Mouse (Mus musculus) T-helper 1 cell (primary cell): ENCODE data around the gene Mob3b.

Experiments
- in situ Hi-C: fragments of 300-600 bp; cut with MboI, MseI; formaldehyde crosslinking; loops from one replicate; pipeline ENCODE4 v1.15.1; 2025; ENCODE audit warnings: high pct_unique_total_duplicates

The Mob3b gene

GRCm38 (mm10) chr4:35150706-35151105 is 6.6 kb downstream of the Mob3b start:
- in situ Hi-C loops = no loop called here

GRCm38 (mm10) chr4:35148326-35148725 is 9.0 kb downstream of the Mob3b start:
- in situ Hi-C loops = no loop called here

GRCm38 (mm10) chr4:35146597-35146996 is 10.7 kb downstream of the Mob3b start:
- in situ Hi-C loops = no loop called here

- in situ Hi-C loops = no loop called here
Measured at GRCm38 (mm10) chr4:35145726-35146125, 11.6 kb downstream of the Mob3b start.

DNA sequence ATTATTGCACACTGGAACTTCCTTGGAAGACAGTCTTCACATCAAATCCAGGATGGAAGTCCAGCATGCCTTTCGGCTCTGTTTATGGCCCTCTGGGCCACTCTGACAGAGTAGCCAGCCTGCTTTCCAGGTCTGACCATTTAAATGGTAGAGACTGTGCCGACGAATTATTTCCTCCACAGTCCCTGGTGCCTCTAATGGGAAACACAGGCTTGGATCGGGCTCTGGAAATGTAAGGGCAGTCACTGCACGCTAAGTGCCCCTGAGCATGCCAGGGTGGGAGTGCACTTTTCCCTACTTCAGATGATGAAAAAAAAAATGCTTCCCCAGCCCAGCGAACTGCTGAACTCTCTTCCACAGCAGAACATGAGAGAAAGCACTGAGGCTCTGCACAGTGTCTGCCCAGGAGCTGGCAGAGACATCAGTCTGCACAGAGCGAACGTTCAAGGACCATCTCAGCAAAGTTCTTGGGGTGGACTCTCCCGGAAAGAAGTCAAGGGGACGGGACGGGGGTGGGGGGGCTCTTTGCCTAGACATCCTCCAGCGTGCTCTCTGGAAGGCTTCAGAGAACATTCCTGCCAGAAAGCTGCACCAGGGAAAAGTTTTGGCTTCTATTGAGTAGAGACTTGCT is 13.7 kb downstream of the Mob3b start:
- in situ Hi-C loops = no loop called here

GRCm38 (mm10) chr4:35140317-35140716 is 17.0 kb downstream of the Mob3b start:
- in situ Hi-C loops = no loop called here

DNA sequence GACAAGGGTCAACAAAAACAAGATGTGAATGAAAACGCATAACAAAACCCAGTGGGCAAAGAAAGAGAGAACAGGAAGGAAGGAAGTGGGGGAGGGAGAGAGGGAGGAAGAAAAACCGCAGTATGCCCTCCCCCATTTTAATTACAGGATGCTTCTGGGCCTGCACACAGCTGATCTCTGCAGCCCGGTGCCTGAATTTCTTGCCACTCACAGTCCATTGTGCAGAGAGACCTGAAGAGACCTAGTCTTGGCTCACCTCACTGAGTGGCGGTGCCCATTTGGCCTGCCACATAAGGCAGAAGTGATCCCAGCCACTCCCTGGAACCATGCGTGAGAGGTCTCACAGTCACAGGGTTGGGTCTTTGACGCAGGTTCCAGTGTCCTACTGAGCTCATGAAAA is 19.2 kb downstream of the Mob3b start:
- in situ Hi-C loops = no loop called here

- in situ Hi-C loops = no loop called here
Measured at GRCm38 (mm10) chr4:35136996-35137395, 20.3 kb downstream of the Mob3b start.

GRCm38 (mm10) chr4:35135806-35136205 is 21.5 kb downstream of the Mob3b start:
- in situ Hi-C loops = no loop called here

GRCm38 (mm10) chr4:35134846-35135611 is 22.3 kb downstream of the Mob3b start:
- in situ Hi-C loops = no loop called here

DNA sequence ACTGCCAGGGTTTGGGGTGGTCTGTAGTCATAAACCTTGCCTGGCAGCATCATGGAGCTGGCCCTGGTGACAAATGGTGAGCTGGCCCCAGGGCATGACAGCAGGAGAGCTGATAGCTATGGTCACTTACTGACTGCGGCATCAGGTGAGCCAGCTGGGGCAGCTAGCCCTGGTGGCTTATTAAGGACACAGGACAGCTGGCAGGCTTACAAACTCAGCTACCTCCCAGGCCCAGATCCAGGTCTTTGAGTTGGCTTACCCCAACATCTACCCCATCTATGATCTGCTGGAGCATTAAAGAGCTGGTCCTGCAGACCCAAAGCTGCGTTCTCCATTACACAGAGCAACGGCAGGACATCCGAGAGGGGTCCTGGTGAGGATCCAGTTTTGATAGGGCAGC is 23.9 kb downstream of the Mob3b start:
- in situ Hi-C loops = no loop called here

DNA sequence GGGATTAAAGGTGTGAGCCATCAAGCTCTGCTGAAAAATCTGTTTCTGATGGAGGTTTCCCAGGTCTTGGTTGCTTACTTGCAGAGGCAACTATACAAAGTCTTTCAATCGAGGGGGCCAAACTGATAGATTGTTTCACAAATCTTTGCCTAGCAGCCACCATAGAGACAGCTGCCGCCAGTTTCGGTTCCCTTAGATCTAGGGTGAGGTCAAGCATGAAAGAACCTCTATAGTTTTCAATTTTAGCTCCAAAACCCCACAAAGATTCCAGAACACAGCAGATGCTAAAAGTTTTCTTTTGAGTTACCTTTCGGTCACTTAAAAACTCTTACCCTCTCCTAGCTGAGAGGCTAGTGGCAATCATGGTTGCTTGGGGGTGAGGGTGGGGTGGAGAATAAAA is 25.7 kb downstream of the Mob3b start:
- in situ Hi-C loops = no loop called here

GRCm38 (mm10) chr4:35130411-35130948 is 26.8 kb downstream of the Mob3b start:
- in situ Hi-C loops = no loop called here

DNA sequence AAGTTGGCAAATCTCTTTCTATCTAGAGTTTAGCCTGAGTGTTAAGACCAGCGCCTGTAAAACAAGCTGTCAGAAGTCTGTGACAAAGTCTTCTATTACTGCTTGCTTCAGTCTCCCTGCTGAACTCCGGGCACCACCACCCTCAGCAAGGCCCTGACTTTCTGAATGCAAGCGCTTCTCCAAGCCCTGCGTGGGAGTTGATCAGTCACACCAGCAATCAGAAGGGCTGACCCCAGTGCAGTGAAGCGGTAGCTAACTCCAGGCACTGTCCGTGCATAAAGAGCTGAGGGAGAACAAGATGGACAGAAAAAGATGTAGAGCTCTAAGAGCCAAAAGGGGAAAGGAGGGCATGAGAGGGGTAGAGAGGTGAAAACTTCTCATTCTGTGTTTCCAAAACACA is 29.5 kb downstream of the Mob3b start:
- in situ Hi-C loops = no loop called here

GRCm38 (mm10) chr4:35126776-35127175 is 30.5 kb downstream of the Mob3b start:
- in situ Hi-C loops = no loop called here

DNA sequence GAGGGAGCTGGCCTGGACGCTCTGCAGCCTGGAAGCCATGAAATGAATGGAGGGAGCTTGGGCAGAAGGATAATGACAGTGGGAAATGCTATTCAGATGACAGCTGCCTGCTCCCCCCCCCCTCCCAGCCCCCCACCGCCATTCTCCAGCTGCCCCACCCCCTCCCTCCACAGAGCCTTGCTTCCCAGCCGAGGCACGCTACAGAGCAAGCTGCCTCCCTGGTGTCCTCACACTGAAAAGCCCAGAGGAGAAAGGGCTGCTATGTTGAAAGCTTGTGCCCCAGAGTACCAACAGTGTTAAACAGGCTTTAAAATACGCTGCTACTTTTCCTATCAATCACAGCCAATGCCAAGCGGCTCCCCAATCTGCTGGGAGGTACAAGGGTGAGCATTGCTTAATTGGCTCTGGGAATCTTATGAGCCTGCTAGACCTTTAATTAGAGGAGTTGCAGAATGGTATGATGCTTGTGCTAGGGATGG is 31.9 kb downstream of the Mob3b start:
- in situ Hi-C loops = no loop called here

DNA sequence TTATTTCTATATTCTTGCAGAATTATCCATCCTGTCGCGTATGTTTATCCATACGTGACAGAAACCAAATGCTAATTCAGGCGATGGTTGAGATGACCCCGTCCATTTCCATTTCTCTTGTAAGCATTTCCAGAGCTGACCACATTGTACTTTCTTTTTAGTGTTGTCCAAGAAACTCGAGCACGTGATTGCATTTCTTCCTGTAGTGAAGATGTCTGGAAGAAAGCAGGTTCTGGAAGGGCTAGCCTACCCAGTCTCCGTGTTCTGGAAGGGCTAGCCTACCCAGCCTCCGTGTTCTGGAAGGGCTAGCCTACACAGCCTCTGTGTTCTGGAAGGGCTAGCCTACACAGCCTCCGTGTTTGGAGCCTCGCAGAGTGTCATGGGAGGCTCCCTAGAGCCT is 33.3 kb downstream of the Mob3b start:
- in situ Hi-C loops = no loop called here

GRCm38 (mm10) chr4:35123087-35123486 is 34.2 kb downstream of the Mob3b start:
- in situ Hi-C loops = no loop called here

DNA sequence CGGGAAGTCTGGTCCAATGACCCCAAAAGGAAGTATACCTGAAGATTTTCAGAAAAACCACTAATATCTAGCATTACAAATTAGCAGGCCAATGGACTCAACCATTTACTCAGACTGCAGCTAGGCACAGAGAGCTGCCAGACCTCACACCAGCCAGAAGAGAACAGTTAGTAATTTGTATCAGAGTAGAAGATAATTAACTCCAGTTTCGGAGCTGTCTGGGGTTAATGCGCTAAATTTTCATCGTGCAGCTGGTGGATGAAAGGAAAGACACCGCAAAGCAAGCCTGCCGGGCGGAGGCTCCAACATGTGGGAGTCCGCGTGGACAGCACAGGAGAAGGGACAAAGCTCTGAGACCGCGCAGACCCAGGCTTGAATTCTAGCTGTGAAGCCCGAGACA is 36.2 kb downstream of the Mob3b start:
- in situ Hi-C loops = no loop called here

- in situ Hi-C loops = no loop called here
Measured at GRCm38 (mm10) chr4:35120575-35120974, 36.7 kb downstream of the Mob3b start.

DNA sequence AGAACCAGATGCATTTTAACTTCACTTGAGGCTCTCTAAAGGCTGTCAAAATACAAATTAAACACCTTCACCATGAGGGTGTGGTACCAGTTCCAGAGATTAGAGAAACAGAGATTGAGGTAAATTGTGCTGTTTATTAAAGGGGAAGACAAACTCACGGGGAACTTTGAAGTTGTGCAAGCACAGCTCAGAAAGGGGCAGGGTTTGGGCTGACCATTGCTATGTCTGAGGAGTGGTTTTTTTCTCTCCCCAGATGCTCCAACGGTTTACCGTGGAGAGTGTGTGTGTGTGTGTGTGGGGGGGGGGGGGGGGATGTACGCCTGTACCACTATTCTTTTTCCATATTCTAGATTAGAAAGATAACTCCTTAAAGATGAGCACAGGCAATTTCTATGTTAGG is 37.1 kb downstream of the Mob3b start:
- in situ Hi-C loops = no loop called here

DNA sequence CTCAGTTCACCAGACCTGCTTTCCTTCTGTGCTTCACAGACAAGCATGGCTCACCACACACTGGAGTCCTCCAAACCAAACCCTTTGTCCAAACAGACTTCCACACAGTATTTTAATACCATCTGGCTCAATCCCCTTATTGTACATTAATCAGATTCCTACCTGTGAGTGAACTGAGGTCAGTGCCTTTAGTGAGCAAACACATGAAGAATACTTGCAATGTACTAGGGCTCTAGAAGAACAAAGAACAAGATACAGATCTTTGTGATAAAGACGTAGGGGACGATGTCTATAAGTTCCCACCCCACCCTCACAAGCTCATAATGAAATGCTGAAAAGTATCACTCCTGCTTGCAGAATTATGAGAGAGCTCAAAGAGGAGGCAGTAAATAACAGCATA is 38.4 kb downstream of the Mob3b start:
- in situ Hi-C loops = no loop called here

GRCm38 (mm10) chr4:35117144-35117543 is 40.1 kb downstream of the Mob3b start:
- in situ Hi-C loops = no loop called here
